In genomic region chr3:73056492-73057196, GRCm38 (mm10) we compare ENCODE assay signal across 8 mouse cellular contexts. TPM values are rescaled to one million over a fixed set of nuclear protein-coding genes. Genes with fewer than 3 reads are reported as not detected.
DNase-seq lines count a peak whose midpoint lies in the region; ATAC-seq and TF ChIP-seq lines count a peak whose summit lies in the region.

No protein-coding gene starts in this region.

- peak overlapping the region; percentile 44 for H3K4me3 ChIP-seq in kidney, postnatal 0 days (replicated peaks; ENCODE audit: low read depth, low read length)
- H3K4me3 ChIP-seq in hindbrain, embryonic 13.5 days: peak overlapping the region; percentile 64
- H3K4me3 ChIP-seq in midbrain, embryonic 14.5 days (replicated peaks; ENCODE audit: low read depth, low read length): peak overlapping the region; percentile 68

- H3K4me2 ChIP-seq in kidney, postnatal 0 days (ENCODE audit: low read length): peak overlapping the region; percentile 83
- H3K4me2 ChIP-seq in hindbrain, embryonic 13.5 days: peak overlapping the region; percentile 69
- H3K4me2 ChIP-seq in midbrain, embryonic 14.5 days (ENCODE audit: low read length): peak overlapping the region; percentile 79

- no peaks in the 10 kb centered on the region for H3K4me1 ChIP-seq in kidney, postnatal 0 days (replicated peaks; ENCODE audit: insufficient read depth, low read length)
- H3K4me1 ChIP-seq in hindbrain, embryonic 13.5 days (replicated peaks): peaks cover 21% of the 10 kb centered on the region
- H3K4me1 ChIP-seq in midbrain, embryonic 14.5 days (ENCODE audit: control insufficient read depth, insufficient read depth, low read length): peaks cover 15% of the 10 kb centered on the region

- no peak overlapping the region for H3K9ac ChIP-seq in kidney, postnatal 0 days (ENCODE audit: low read depth, low read length)
- peak overlapping the region; percentile 87 for H3K9ac ChIP-seq in hindbrain, embryonic 13.5 days
- H3K9ac ChIP-seq in midbrain, embryonic 14.5 days (replicated peaks; ENCODE audit: low read length): peak overlapping the region; percentile 80

- DNase-seq in kidney, postnatal 0 days (ENCODE audit: low spot score): no peak
- DNase-seq in kidney, postnatal 4 days: no peak
- DNase-seq in cerebellum, postnatal 10 days: peak; percentile 53 to 60
- DNase-seq in midbrain, embryonic 14.5 days: peak; percentile 74
- DNase-seq in ovary, postnatal 36 days (ENCODE audit: low spot score): no peak
- DNase-seq in urinary bladder, postnatal 10 days (ENCODE audit: low spot score): no peak

- no peak for TF ChIP-seq CTCF in kidney, postnatal 0 days (IDR thresholded peaks at IDR 0.05; ENCODE audit: low read depth)

- WGBS in kidney, postnatal 0 days: 1% methylated on average over 32 of the region's 32 CpGs
- WGBS in hindbrain, embryonic 13.5 days: under 1% methylated on average over 32 of the region's 32 CpGs
- under 1% methylated on average over 32 of the region's 32 CpGs for WGBS in midbrain, embryonic 14.5 days

- H3K27me3 ChIP-seq in kidney, postnatal 0 days (ENCODE audit: insufficient read depth, low read length): peaks cover 24% of the 10 kb centered on the region
- peaks cover 8% of the 10 kb centered on the region; the same call in 1 of the 2 replicates for H3K27me3 ChIP-seq in hindbrain, embryonic 13.5 days
- 0 out of 2 replicates have a peak, but pooled peaks cover 4% of the 10 kb centered on the region for H3K27me3 ChIP-seq in midbrain, embryonic 14.5 days (ENCODE audit: control insufficient read depth, insufficient read depth, low read length)

- H3K27ac ChIP-seq in kidney, postnatal 0 days: no peak overlapping the region
- H3K27ac ChIP-seq in hindbrain, embryonic 13.5 days: peak overlapping the region; percentile 88
- peak overlapping the region; percentile 87 for H3K27ac ChIP-seq in midbrain, embryonic 14.5 days (replicated peaks; ENCODE audit: low read depth, low read length)

- peak; percentile 29; the same call in 1 of the 2 replicates for ATAC-seq in kidney, postnatal 0 days (replicated peaks; ENCODE audit: low FRiP score, low read depth)
- peak; percentile 52 for ATAC-seq in hindbrain, embryonic 13.5 days (ENCODE audit: low FRiP score)
- peak; percentile 44 for ATAC-seq in midbrain, embryonic 14.5 days (ENCODE audit: low FRiP score, low TSS enrichment)
- ATAC-seq in megakaryocyte, adult 5-6 weeks (ENCODE audit: poor library complexity, severe bottlenecking): no peak

- no peaks in the 10 kb centered on the region for H3K36me3 ChIP-seq in kidney, postnatal 0 days (ENCODE audit: insufficient read depth, low read length)
- no peaks in the 10 kb centered on the region for H3K36me3 ChIP-seq in hindbrain, embryonic 13.5 days
- no peaks in the 10 kb centered on the region for H3K36me3 ChIP-seq in midbrain, embryonic 14.5 days (ENCODE audit: control insufficient read depth, insufficient read depth, low read length)

- no peaks in the 10 kb centered on the region for H3K9me3 ChIP-seq in kidney, postnatal 0 days (replicated peaks; ENCODE audit: low read length)
- no peaks in the 10 kb centered on the region for H3K9me3 ChIP-seq in hindbrain, embryonic 13.5 days
- H3K9me3 ChIP-seq in midbrain, embryonic 14.5 days (ENCODE audit: control insufficient read depth, low read length): no peaks in the 10 kb centered on the region

RNA-seq across cellular contexts. Expression of gene Slitrk3, which starts 1.0 kb away (rescaled TPM):
- polyA plus RNA-seq in kidney, postnatal 0 days (2015; fragmentation: Nextera tagmentation; extraction: Ambion mirVana): 0.03 TPM in 1 of 2 replicates, not detected in the other
- 15.2 and 16.9 TPM in 2 replicates for polyA plus RNA-seq in hindbrain, embryonic 13.5 days (2015; fragmentation: Nextera tagmentation; extraction: Ambion mirVana)
- 9.6 and 11.5 TPM in 2 replicates for polyA plus RNA-seq in midbrain, embryonic 14.5 days (2014; fragmentation: Nextera tagmentation; extraction: Ambion mirVana)
- total RNA-seq in megakaryocyte, adult 5-6 weeks (2015): not detected in 2 replicates
- not detected in 2 replicates for total RNA-seq in megakaryocyte, adult 5-6 weeks (2017)

Comparison
In these comparisons a context has a peak if more than half of its experiments do, and no peak if none do; other contexts are left out.
1. DNase-seq: peak in cerebellum, postnatal 10 days (2 of 2) and midbrain, embryonic 14.5 days (single experiment); none in kidney, postnatal 0 days (single experiment), kidney, postnatal 4 days (0 of 2), ovary, postnatal 36 days (single experiment) and urinary bladder, postnatal 10 days (single experiment).
2. RNA of gene Slitrk3, which starts 1.0 kb away (polyA plus RNA-seq): 15.2 to 16.9 TPM in hindbrain, embryonic 13.5 days and 9.6 to 11.5 TPM in midbrain, embryonic 14.5 days; 0.03 TPM in kidney, postnatal 0 days; every median in the first group is over 10 times any median in the second.
3. Peak in every context shown above with its lines, with median percentiles within 50 percentile points of each other: H3K4me2 ChIP-seq and H3K4me3 ChIP-seq.